Mouse (Mus musculus) neural tube, embryonic 14.5 days (tissue): Measurements from ENCODE around the gene Ebf4. TPM values are rescaled to one million over a fixed set of nuclear protein-coding genes. Genes with fewer than 3 reads are reported as not detected.
A peak's percentile ranks its signal among the peaks of the same experiment; 100 is the strongest.

ENCODE experiments used
- ATAC-seq: fragments of 200-750 bp; cut with Nextera tagmentation; 2 replicates; pipeline ENCODE4 v1.8.0; 2017; ENCODE audit warnings: low read depth, mild to moderate bottlenecking, moderate TSS enrichment, moderate library complexity
- H3K27ac ChIP-seq: fragments of 300-500 bp; sonication (generic); 2 replicates; pipeline ENCODE4 v1.5.1; 2014; ENCODE audit warnings: low read depth, mild to moderate bottlenecking, control low read depth, low read length, moderate library complexity, mixed read lengths
- H3K27me3 ChIP-seq: fragments of 300-500 bp; sonication (generic); 2 replicates; pipeline ENCODE4 v1.6.1; 2014; ENCODE audit warnings: low read length; ENCODE audit not compliant: control insufficient read depth, insufficient read depth
- H3K36me3 ChIP-seq: fragments of 300-500 bp; sonication (generic); 2 replicates; pipeline ENCODE4 v1.6.1; 2014; ENCODE audit warnings: low read length, mixed read lengths; ENCODE audit not compliant: control insufficient read depth, insufficient read depth
- H3K4me1 ChIP-seq: fragments of 300-500 bp; sonication (generic); 2 replicates; pipeline ENCODE4 v1.6.1; 2014; ENCODE audit warnings: low read length; ENCODE audit not compliant: control insufficient read depth, insufficient read depth
- H3K4me2 ChIP-seq: fragments of 300-500 bp; sonication (generic); 2 replicates; pipeline ENCODE4 v1.6.1; 2014; ENCODE audit warnings: mild to moderate bottlenecking, low read depth, low read length, control low read depth
- H3K4me3 ChIP-seq: fragments of 300-500 bp; sonication (generic); 2 replicates; pipeline ENCODE4 v1.5.1; 2014; ENCODE audit warnings: low read depth, low read length, control low read depth, mixed read lengths
- H3K9ac ChIP-seq: fragments of 300-500 bp; sonication (generic); replicated peaks from 2 replicates; pipeline ENCODE4 v1.6.1; 2014; ENCODE audit warnings: low read depth, mild to moderate bottlenecking, control low read depth, low read length, mixed read lengths
- H3K9me3 ChIP-seq: fragments of 300-500 bp; sonication (generic); 2 replicates; pipeline ENCODE4 v1.6.1; 2016; ENCODE audit warnings: low read length; ENCODE audit not compliant: control insufficient read depth
- WGBS: fragments of 180-500 bp; shearing (Covaris S2); extraction: QIAGEN DNeasy Blood & Tissue Kit; methylation state at CpG from one replicate; pipeline ENCODE4 v1.1.7; 2014; 5-methylcytosine and 5-hydroxymethylcytosine counted together
- polyA plus RNA-seq: library from polyadenylated mRNA; unstranded; fragments of >200 nt; fragmentation: Nextera tagmentation; extraction: Ambion mirVana; gene quantifications from 2 replicates; pipeline ENCODE4 v1.2.1, GENCODE M21; 2014

The Ebf4 gene
- 6.1 and 6.5 TPM in 2 replicates for polyA plus RNA-seq

DNA sequence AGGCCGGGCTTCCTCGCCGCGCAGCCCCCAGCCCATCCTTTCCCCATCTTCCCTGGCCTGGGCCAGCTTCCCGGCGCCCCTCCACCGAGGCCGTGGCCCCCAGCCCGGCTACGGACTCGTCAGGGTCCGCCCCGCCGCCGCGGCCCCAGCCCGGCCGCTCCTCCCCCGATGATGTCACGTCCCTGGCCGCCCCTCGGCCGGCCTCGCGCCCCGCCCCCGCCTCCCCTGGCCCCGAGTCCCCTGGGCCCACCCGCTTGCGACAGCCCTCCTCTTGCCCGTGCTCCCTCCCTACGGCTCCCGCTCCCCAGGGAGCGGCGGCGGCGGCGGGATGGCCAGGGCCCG is at the start of gene Ebf4:
Gene Ebf4 (plus strand): TSS at position 234 of the 342 bp plus-strand sequence.
- peak within 1 kb of the TSS; percentile 72 for H3K4me3 ChIP-seq
- H3K27ac ChIP-seq, result peak within 1 kb of the TSS; percentile 84
- H3K9ac ChIP-seq, result peak within 1 kb of the TSS; percentile 91
- H3K4me2 ChIP-seq, result peak within 1 kb of the TSS; percentile 65
- no peaks in the 10 kb centered on the region for H3K27me3 ChIP-seq
- peaks cover 20% of the 10 kb centered on the region for H3K4me1 ChIP-seq
- no peaks in the 10 kb centered on the region for H3K36me3 ChIP-seq
- H3K9me3 ChIP-seq, result no peaks in the 10 kb centered on the region
- 0% methylated on average over 30 of the region's 39 CpGs for WGBS
- ATAC-seq, result peak; percentile 62

DNA sequence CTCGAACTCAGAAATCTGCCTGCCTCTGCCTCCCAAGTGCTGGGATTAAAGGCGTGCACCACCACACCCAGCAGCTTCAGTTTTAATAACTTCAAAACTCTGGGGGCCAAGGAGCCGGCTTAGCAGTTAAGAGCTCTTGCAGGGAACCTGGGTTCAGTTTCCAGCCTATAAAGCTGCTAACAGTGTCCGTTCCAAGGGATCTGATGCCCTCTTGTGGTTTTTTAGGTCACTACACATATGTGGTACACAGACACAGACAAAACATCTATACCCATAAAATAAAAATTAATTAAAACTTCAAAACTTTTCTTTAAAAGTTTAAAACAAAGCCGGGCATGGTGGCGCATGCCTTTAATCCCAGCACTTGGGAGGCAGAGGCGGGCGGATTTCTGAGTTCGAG is 48.1 kb upstream of the Ebf4 start:
- 50% methylated on average over 9 of the region's 9 CpGs for WGBS
- Histone ChIP-seq H3K4me2 (no peak overlapping the region), H3K9me3 (no peaks in the 10 kb centered on the region), H3K36me3 (no peaks in the 10 kb centered on the region), H3K27me3 (no peaks in the 10 kb centered on the region), H3K27ac (no peak overlapping the region), H3K9ac (no peak overlapping the region), H3K4me1 (no peaks in the 10 kb centered on the region), H3K4me3 (no peak overlapping the region)
- ATAC-seq, result no peak

- H3K36me3 ChIP-seq, result no peaks in the 10 kb centered on the region
- no peak overlapping the region for H3K4me3 ChIP-seq
- no peak overlapping the region for H3K27ac ChIP-seq
- H3K27me3 ChIP-seq, result no peaks in the 10 kb centered on the region
- H3K4me2 ChIP-seq, result no peak overlapping the region
- H3K4me1 ChIP-seq, result no peaks in the 10 kb centered on the region
- no peak overlapping the region for H3K9ac ChIP-seq
- WGBS, result 76% methylated on average over 7 of the region's 7 CpGs
- H3K9me3 ChIP-seq, result no peaks in the 10 kb centered on the region
- no peak for ATAC-seq
Observed at GRCm38 (mm10) chr2:130248226-130248625, 46.7 kb upstream of the Ebf4 start.

DNA sequence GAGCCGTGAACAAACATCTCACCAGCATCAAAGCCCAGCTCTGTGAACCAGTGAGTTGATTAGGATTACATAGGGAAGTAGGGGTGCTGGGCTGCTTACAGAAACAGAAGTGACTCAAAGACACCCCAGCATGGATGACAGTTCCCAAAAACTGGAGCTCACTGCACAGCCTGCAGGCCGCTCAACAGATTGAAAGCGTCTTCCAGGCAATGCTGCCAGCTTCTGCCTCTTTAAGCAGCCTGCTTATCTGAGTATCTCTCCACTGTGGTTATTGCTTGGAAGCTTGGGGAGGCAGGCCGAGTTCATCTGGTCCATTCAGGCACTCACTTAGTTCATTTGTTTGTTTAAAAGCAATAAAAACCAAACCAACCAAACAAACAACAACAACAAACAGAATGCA is 38.2 kb upstream of the Ebf4 start:
- ATAC-seq, result no peak
- H3K36me3 ChIP-seq, result no peaks in the 10 kb centered on the region
- H3K9me3 ChIP-seq, result no peaks in the 10 kb centered on the region
- no peak overlapping the region for H3K4me2 ChIP-seq
- no peak overlapping the region for H3K9ac ChIP-seq
- H3K27ac ChIP-seq, result no peak overlapping the region
- H3K4me1 ChIP-seq, result no peaks in the 10 kb centered on the region
- no peak overlapping the region for H3K4me3 ChIP-seq
- H3K27me3 ChIP-seq, result no peaks in the 10 kb centered on the region
- WGBS, result 83% methylated on average over 4 of the region's 4 CpGs

- H3K9me3 ChIP-seq, result no peaks in the 10 kb centered on the region
- H3K27me3 ChIP-seq, result no peaks in the 10 kb centered on the region
- H3K9ac ChIP-seq, result no peak overlapping the region
- no peaks in the 10 kb centered on the region for H3K36me3 ChIP-seq
- WGBS, result 80% methylated on average over 4 of the region's 4 CpGs
- no peak for ATAC-seq
- no peak overlapping the region for H3K4me2 ChIP-seq
- H3K27ac ChIP-seq, result no peak overlapping the region
- H3K4me1 ChIP-seq, result no peaks in the 10 kb centered on the region
- no peak overlapping the region for H3K4me3 ChIP-seq
Observed at GRCm38 (mm10) chr2:130260822-130261221, 34.1 kb upstream of the Ebf4 start.

DNA sequence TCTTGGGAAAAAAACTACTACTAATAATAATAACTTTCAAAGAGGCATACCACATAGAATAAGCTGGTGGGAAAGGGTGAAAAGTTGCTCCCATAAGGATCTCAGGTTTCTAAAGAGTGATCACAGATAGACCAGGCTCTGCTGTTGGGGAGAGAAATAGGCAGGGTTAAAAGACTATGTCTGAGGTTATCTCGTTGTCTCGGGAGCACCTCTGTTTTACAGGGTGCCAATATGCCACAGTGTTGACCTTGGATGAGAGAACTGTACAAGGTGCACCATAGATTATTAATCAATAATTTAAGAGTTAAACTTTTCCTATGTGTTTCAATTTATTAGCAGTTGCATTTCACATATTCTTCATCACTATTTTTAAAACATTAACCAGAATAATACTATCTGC is 33.1 kb upstream of the Ebf4 start:
- ATAC-seq, result no peak
- H3K9ac ChIP-seq, result no peak overlapping the region
- H3K27ac ChIP-seq, result no peak overlapping the region
- no peaks in the 10 kb centered on the region for H3K36me3 ChIP-seq
- H3K4me1 ChIP-seq, result no peaks in the 10 kb centered on the region
- no peaks in the 10 kb centered on the region for H3K27me3 ChIP-seq
- no peak overlapping the region for H3K4me2 ChIP-seq
- no peaks in the 10 kb centered on the region for H3K9me3 ChIP-seq
- no peak overlapping the region for H3K4me3 ChIP-seq
- 90% methylated on average over 2 of the region's 2 CpGs for WGBS

DNA sequence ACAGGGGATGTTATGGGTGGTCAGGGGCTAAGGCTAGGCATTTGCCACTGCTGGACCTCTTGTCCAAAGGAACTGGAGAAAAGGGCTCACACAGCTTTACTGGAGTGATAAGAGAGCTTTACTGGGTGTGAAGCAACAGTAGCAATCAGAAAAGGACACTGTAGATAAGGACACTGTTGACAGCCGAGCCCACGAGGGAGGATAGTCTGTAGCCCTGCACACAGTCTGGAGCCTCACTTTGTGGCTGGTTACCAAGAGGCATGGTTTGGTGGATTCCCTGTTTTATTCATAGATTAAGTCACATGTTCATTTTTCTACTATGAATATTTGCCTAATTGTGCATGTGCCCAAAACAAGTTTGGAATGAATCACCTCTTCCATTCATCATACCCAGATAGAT is 32.6 kb upstream of the Ebf4 start:
- no peak for ATAC-seq
- Histone ChIP-seq H3K4me1 (no peaks in the 10 kb centered on the region), H3K4me3 (no peak overlapping the region), H3K27ac (no peak overlapping the region), H3K4me2 (no peak overlapping the region), H3K27me3 (no peaks in the 10 kb centered on the region), H3K36me3 (no peaks in the 10 kb centered on the region), H3K9ac (no peak overlapping the region), H3K9me3 (no peaks in the 10 kb centered on the region)
- 91% methylated on average over 2 of the region's 2 CpGs for WGBS

DNA sequence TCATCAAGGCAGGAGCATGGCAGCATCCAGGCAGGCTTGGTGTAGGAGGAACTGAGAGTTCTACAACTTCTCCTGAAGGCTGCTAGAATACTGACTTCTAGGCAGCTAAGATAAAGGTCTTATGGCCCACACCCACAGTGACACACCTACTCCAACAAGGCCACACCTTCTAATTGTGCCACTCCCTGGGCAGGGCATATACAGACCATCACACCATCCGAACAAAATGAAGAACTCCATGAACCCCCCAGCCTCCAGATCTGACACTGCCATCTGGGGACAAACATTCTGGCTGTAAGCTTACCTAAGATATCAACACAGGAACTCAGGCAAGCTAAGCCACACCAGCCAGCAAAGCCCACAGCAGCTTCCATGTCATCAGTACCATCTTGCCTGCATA is 29.4 kb upstream of the Ebf4 start:
- Histone ChIP-seq H3K4me3 (no peak overlapping the region), H3K27me3 (no peaks in the 10 kb centered on the region), H3K4me2 (no peak overlapping the region), H3K4me1 (no peaks in the 10 kb centered on the region), H3K27ac (no peak overlapping the region), H3K9ac (no peak overlapping the region), H3K9me3 (no peaks in the 10 kb centered on the region), H3K36me3 (no peaks in the 10 kb centered on the region)
- whole genome bisulfite sequencing, result 94% methylated on average over 1 of the region's 1 CpGs
- ATAC-seq, result no peak

GRCm38 (mm10) chr2:130268074-130268473 is 26.9 kb upstream of the Ebf4 start:
- H3K4me2 ChIP-seq, result no peak overlapping the region
- H3K27me3 ChIP-seq, result no peaks in the 10 kb centered on the region
- no peak overlapping the region for H3K4me3 ChIP-seq
- no peaks in the 10 kb centered on the region for H3K9me3 ChIP-seq
- 70% methylated on average over 7 of the region's 7 CpGs for WGBS
- no peak overlapping the region for H3K9ac ChIP-seq
- no peaks in the 10 kb centered on the region for H3K36me3 ChIP-seq
- H3K27ac ChIP-seq, result no peak overlapping the region
- peaks cover 1% of the 10 kb centered on the region; the same call in 1 of the 2 replicates for H3K4me1 ChIP-seq
- no peak for ATAC-seq

DNA sequence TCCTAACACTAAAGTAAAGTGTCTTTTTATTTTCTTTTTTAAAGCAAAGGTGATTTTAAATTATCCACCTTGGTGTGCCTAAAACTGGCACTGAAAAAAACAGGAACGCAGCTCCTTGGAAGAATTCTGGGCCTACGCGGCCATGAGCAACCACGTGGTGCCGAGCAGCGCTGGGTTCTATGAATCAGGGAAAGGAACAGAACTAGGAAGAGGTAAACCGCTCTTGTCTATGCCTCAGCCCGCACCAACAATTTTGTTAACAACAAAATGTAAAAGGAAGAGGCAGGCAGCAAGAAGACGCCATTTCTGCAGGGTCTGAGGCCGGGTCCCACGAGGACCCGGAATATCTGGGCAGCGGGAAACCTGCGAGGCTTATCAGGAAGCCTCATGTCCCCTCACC is 21.2 kb upstream of the Ebf4 start:
- H3K4me1 ChIP-seq, result peaks cover 21% of the 10 kb centered on the region
- H3K27me3 ChIP-seq, result no peaks in the 10 kb centered on the region
- H3K4me3 ChIP-seq, result peak overlapping the region; percentile 75
- WGBS, result 1% methylated on average over 14 of the region's 14 CpGs
- H3K4me2 ChIP-seq, result peak overlapping the region; percentile 81
- H3K36me3 ChIP-seq, result peaks cover 29% of the 10 kb centered on the region
- H3K9me3 ChIP-seq, result no peaks in the 10 kb centered on the region
- ATAC-seq, result peak; percentile 41
- peak overlapping the region; percentile 89 for H3K9ac ChIP-seq
- peak overlapping the region; percentile 91 for H3K27ac ChIP-seq
